Mouse (Mus musculus): ENCODE data around the gene Chad. TPM values are rescaled to one million over a fixed set of nuclear protein-coding genes. Genes with fewer than 3 reads are reported as not detected.

Chad gene
- total RNA-seq, 4 experiments from 2014 or later, result 0.21 TPM; not detected in 3

Other genes with a start within 250 kb of the Chad start
- 100 to 1,000 TPM in 1 of 4 experiments, 10 to 100 TPM in 3; 53.7 to 100 (median 73.5) TPM for gene Luc7l3, start 243.1 kb upstream of the Chad start, total RNA-seq (2022)
- gene Ankrd40, start 237.0 kb upstream of the Chad start, total RNA-seq (2022), result 100 to 1,000 TPM; 118 to 169 (median 156) TPM
- 10 to 100 TPM in 2 of 4 experiments, 1 to 10 TPM in 2; 4.7 to 15.0 (median 9.4) TPM for gene Abcc3, start 172.1 kb upstream of the Chad start, total RNA-seq (2022)
- under 1 TPM; 0.14 to 0.73 (median 0.21) TPM for gene Cacna1g, start 90.8 kb upstream of the Chad start, total RNA-seq (2022)
- not detected for gene Spata20, start 78.9 kb upstream of the Chad start, total RNA-seq (2022)
- gene Epn3, start 65.1 kb upstream of the Chad start, total RNA-seq (2022), result 10 to 100 TPM; 45.0 to 65.6 (median 56.0) TPM
- gene Mycbpap, start 43.3 kb upstream of the Chad start, total RNA-seq (2022), result 10 to 100 TPM; 10.3 to 17.9 (median 13.4) TPM
- gene Rsad1, start 15.8 kb upstream of the Chad start, total RNA-seq (2022), result 10 to 100 TPM; 15.3 to 35.4 (median 25.1) TPM
- gene Acsf2, start 36.8 kb downstream of the Chad start, total RNA-seq (2022), result 100 to 1,000 TPM; 191 to 242 (median 213) TPM
- 100 to 1,000 TPM in 2 of 4 experiments, 10 to 100 TPM in 2; 91.8 to 129 (median 106) TPM for gene Lrrc59, start 64.7 kb downstream of the Chad start, total RNA-seq (2022)
- 10 to 100 TPM; 71.9 to 79.9 (median 77.6) TPM for gene Mrpl27, start 88.7 kb downstream of the Chad start, total RNA-seq (2022)
- 1 to 10 TPM in 1 of 4 experiments, under 1 TPM in 2, not detected in 1; 0.42 to 1.2 (median 0.62) TPM for gene Eme1, start 88.9 kb downstream of the Chad start, total RNA-seq (2022)
- 10 to 100 TPM; 13.4 to 24.5 (median 18.0) TPM for gene Xylt2, start 112.5 kb downstream of the Chad start, total RNA-seq (2022)
- not detected for gene Gm11541, start 139.5 kb downstream of the Chad start, total RNA-seq (2022)
- under 1 TPM in 2 of 4 experiments, not detected in 2; 0.41 to 0.56 TPM for gene Cdc34b, start 176.7 kb downstream of the Chad start, total RNA-seq (2022)
- not detected for gene Tmem92, start 217.7 kb downstream of the Chad start, total RNA-seq (2022)

Measured in adrenal gland, adult 8-10 months (tissue).